Mouse (Mus musculus): Measurements from ENCODE around the gene Mlh3. TPM values are rescaled to one million over a fixed set of nuclear protein-coding genes. Genes with fewer than 3 reads are reported as not detected.

Mlh3 gene
- polyA plus RNA-seq, 1 experiment = 8.3 TPM

DNA sequence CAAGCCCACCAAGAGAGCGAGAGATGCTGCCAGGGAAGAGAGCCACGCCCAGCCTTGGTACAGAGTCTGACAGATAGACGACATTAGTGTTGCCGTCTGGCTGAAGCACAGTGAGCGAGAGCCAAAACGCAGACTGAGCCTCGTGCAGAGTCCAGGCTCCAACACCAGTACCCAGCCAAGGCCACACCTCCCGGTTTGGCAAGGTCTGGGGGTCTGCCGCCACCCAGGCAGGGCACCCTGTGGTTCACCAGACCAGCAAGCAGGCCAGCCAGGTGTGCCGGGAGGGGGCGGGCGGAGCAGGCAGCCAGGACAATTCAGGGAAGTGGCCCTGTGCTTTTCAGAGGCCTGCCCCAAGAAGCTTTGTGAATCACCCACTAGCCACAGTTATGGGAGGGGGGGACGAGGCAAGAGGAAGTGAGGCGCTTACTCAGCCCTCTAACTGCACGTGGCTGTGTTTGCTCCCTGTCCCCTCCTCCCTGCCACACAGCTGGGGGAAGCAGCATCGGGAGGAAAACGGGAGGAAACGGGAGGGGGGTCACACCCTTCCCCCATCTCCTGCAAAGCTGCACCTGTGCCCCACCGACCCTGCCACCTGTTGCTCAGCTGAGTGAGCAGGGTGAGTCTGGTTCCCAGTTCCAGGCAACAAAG lies 77.8 kb downstream of the Mlh3 start:
- no peak for DNase-seq (ENCODE audit: low read depth)

DNA sequence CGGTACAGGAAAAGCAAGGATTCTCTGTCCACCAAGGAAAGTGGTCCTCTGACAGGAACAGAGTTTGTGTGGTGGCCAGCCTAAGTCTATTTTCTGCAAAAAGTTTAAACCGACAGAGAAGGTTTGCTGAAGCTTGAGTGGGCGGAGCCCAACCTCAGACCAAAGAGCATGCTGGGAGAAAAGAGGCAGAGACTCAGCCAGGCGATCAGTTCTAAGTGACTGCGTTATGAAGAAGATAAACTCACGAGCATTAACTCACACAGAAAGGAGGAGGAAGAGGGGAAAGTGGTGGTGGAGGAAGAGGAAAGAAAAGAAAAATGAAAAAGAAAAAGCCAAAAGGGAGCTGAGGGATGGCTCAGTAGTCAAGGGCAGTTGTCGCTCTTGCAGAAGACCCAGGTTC lies 80.1 kb downstream of the Mlh3 start:
- DNase-seq (ENCODE audit: low read depth) = no peak

- no peak for DNase-seq (ENCODE audit: low read depth)
Observed at GRCm38 (mm10) chr12:85186361-85186760, 84.0 kb downstream of the Mlh3 start.

DNA sequence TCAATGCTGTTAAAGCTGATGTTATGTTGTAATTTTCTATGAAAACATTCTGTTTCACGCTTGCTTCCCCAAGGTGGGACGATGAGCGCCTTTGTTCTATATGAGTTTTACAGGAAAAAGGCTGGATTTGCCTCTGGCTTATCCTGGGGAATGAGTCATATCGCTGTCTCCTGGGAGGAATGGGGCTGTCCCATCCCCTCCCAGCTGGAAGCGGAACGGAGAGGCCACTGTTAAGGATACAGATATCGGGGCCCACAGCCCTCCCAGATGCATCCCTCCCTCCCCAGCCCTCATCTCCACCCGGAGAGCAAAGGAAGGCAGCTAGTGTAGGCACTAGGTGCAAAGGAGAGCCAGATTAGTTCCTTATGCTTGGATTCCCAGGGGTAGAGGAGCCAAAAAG lies 84.6 kb downstream of the Mlh3 start:
- DNase-seq (ENCODE audit: low read depth) = no peak

Other genes with a start within 250 kb of the Mlh3 start
- 3.0 and 3.4 TPM in 2 replicates for gene Prox2, start 159.8 kb downstream of the Mlh3 start, polyA plus RNA-seq (2012; rRNA removed)
- 125 and 132 TPM in 2 replicates for gene Dlst, start 159.8 kb downstream of the Mlh3 start, polyA plus RNA-seq (2012; rRNA removed)
- 1.6 and 1.9 TPM in 2 replicates for gene Rps6kl1, start 119.3 kb downstream of the Mlh3 start, polyA plus RNA-seq (2012; rRNA removed)
- 26.8 and 32.7 TPM in 2 replicates for gene Pgf, start 92.8 kb downstream of the Mlh3 start, polyA plus RNA-seq (2012; rRNA removed)
- gene Eif2b2, start 51.1 kb downstream of the Mlh3 start, polyA plus RNA-seq (2012; rRNA removed) = 111 and 189 TPM in 2 replicates
- 13.3 and 15.9 TPM in 2 replicates for gene Acyp1, start 17.8 kb upstream of the Mlh3 start, polyA plus RNA-seq (2012; rRNA removed)
- 3.6 and 5.0 TPM in 2 replicates for gene Zc2hc1c, start 18.0 kb upstream of the Mlh3 start, polyA plus RNA-seq (2012; rRNA removed)
- 32.5 and 36.4 TPM in 2 replicates for gene Nek9, start 68.8 kb upstream of the Mlh3 start, polyA plus RNA-seq (2012; rRNA removed)
- 269 and 341 TPM in 2 replicates for gene Tmed10, start 104.2 kb upstream of the Mlh3 start, polyA plus RNA-seq (2012; rRNA removed)
- gene Fos, start 203.3 kb upstream of the Mlh3 start, polyA plus RNA-seq (2012; rRNA removed) = 8.1 and 16.6 TPM in 2 replicates